Mouse (Mus musculus) retina, adult 2 months (tissue): Measurements from ENCODE around the gene Sec61b.

ENCODE experiments used
- DNase-seq: peaks from one replicate; pipeline ENCODE4 v3.0.0-alpha.2; 2012; ENCODE audit warnings: low read depth, low spot score

Sec61b gene

GRCm38 (mm10) chr4:47480576-47480975 lies 6.1 kb downstream of the Sec61b start:
- DNase-seq: no peak

GRCm38 (mm10) chr4:47491243-47491642 lies 16.8 kb downstream of the Sec61b start:
- no peak for DNase-seq

- no peak for DNase-seq
Observed at GRCm38 (mm10) chr4:47492311-47493086, 18.0 kb downstream of the Sec61b start.

- DNase-seq: no peak
Observed at GRCm38 (mm10) chr4:47493456-47493855, 19.0 kb downstream of the Sec61b start.

GRCm38 (mm10) chr4:47494137-47494536 lies 19.7 kb downstream of the Sec61b start:
- DNase-seq: no peak

- DNase-seq: no peak
Observed at GRCm38 (mm10) chr4:47494686-47495085, 20.2 kb downstream of the Sec61b start.

- no peak for DNase-seq
Observed at GRCm38 (mm10) chr4:47497811-47498385, 23.4 kb downstream of the Sec61b start.

- DNase-seq: no peak
Observed at GRCm38 (mm10) chr4:47499121-47499545, 24.7 kb downstream of the Sec61b start.

- DNase-seq: peak; percentile 40
Observed at GRCm38 (mm10) chr4:47502546-47502971, 28.1 kb downstream of the Sec61b start.

- no peak for DNase-seq
Observed at GRCm38 (mm10) chr4:47503045-47503444, 28.6 kb downstream of the Sec61b start.

- DNase-seq: no peak
Observed at GRCm38 (mm10) chr4:47504841-47505517, 30.5 kb downstream of the Sec61b start.

- no peak for DNase-seq
Observed at GRCm38 (mm10) chr4:47518551-47519181, 44.2 kb downstream of the Sec61b start.

GRCm38 (mm10) chr4:47520076-47520475 lies 45.6 kb downstream of the Sec61b start:
- no peak for DNase-seq

- no peak for DNase-seq
Observed at GRCm38 (mm10) chr4:47521884-47522605, 47.6 kb downstream of the Sec61b start.

GRCm38 (mm10) chr4:47529866-47530265 lies 55.4 kb downstream of the Sec61b start:
- no peak for DNase-seq
